Mouse (Mus musculus): Measurements from ENCODE around the gene Nup107. TPM values are rescaled to one million over a fixed set of nuclear protein-coding genes. Genes with fewer than 3 reads are reported as not detected.
"Not testable (repeated sequence)": the region's sequence is repeated elsewhere in the genome, so short reads cannot be mapped to it uniquely, and the experiment has no call there.

The Nup107 gene
- total RNA-seq, 2 experiments from 2014 or later: 5.5 to 5.6 TPM

DNA sequence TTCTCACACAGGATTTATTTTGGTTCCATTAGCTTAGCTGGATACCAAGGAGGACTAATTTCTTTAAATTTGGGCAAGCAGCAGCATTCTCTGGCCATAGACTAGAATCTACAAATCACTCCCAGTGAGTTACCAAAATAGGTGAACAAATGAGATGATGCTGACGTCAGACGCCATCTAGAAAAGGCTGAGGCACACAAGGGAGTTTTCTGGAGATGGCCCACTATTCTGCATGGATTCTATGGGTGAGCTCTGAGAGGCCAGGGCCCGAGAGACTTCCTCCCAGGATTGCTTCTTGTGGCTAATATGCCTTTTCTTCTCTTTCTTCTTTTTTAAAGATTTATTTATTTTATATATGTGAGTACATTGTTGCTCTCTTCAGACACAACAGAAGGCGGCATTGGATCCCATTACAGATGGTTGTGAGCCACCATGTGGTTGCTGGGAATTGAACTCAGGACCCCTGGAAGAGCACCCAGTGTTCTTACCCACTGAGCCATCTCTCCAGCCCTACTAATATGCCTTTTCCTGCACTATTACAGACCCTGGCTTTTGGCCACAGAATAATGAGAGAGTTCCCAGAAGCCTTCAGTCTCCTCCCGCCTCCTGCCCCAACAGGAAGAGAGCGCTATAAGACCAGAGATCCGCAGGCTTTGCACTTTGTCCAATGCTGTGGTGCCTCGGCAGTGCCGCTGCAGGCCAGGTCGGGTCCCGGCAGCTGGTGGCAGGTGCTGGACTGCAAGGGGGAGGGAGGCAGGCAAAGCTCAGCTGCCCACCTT lies 27.2 kb downstream of the Nup107 start:
- DNase-seq (ENCODE audit: low spot score): no peak

GRCm38 (mm10) chr10:117764598-117764997 lies 27.9 kb downstream of the Nup107 start:
- no peak for DNase-seq (ENCODE audit: low spot score)

DNA sequence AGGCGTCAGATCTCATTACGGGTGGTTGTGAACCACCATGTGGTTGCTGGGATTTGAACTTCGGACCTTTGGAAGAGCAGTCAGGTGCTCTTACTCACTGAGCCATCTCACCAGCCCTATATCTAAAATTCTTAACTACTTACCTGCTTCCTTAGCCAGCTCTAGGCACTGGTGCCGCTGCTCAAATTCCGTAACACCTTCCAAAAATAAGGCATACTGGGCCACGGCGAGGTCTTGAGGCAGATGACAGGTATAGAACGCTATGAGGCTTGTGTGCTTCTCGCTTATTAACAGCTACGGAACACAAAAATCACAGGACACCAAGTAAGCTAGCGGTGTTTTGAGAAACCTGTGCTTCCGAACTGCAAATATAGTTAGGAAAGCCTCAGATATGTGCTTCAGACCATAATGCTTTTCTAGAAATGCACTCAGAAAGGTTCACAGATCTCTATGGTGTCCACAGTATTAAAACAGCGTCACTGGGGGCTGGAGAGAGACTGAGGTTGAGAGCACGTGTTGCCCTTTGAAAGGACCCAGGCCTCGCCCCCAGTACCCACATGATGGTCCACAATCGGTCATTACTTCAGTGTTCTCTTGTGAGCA lies 28.8 kb downstream of the Nup107 start:
- no peak for DNase-seq (ENCODE audit: low spot score)

DNA sequence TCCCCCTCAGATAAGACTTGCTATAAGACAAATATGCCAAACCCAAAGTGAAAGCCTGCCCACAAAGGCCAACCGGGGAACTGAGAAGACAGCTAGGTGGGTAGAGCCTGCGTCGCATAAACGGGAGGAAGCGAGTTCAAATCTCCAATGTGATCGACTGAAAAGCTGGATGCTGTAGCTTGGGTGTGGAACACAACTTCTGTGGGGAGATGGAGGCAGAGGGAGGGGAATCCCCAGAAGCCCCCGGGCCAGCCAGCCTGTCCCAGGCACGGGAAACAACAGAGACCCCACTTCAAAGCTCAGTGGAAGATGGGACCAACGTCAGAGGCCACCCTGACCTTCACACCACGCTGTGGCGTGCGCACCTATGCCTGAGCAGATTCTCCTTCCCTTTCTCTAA lies 29.5 kb downstream of the Nup107 start:
- DNase-seq (ENCODE audit: low spot score): no peak

- no peak for DNase-seq (ENCODE audit: low spot score)
These were observed 30.1 kb downstream of the Nup107 start for GRCm38 (mm10) chr10:117762281-117762830.

GRCm38 (mm10) chr10:117761551-117761950 lies 31.0 kb downstream of the Nup107 start:
- DNase-seq (ENCODE audit: low spot score): no peak

- no peak for DNase-seq (ENCODE audit: low spot score)
These were observed 31.6 kb downstream of the Nup107 start for GRCm38 (mm10) chr10:117760831-117761335.

GRCm38 (mm10) chr10:117759844-117760630 lies 32.5 kb downstream of the Nup107 start:
- DNase-seq (ENCODE audit: low spot score): no peak

GRCm38 (mm10) chr10:117758749-117759727 lies 33.5 kb downstream of the Nup107 start:
- DNase-seq (ENCODE audit: low spot score): no peak

DNA sequence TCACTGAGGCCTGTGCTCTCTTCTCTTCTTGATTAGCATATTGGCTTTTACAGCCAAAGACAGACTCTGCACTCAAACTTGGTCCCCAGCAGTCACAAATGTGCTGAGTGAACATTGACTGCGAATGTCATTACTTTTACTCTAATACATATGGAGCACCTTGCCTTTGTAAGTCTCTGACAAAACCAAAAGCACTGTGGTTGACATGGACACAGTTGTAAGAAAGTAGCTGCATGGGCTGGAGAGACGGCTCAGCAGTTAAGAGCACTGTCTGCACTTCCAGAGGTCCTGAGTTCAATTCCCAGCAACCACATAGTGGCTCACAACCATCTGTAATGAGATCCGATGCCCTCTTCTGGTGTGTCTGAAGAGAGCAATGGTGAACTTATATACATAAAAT lies 34.2 kb downstream of the Nup107 start:
- not testable (repeated sequence) for DNase-seq (ENCODE audit: low spot score)

DNA sequence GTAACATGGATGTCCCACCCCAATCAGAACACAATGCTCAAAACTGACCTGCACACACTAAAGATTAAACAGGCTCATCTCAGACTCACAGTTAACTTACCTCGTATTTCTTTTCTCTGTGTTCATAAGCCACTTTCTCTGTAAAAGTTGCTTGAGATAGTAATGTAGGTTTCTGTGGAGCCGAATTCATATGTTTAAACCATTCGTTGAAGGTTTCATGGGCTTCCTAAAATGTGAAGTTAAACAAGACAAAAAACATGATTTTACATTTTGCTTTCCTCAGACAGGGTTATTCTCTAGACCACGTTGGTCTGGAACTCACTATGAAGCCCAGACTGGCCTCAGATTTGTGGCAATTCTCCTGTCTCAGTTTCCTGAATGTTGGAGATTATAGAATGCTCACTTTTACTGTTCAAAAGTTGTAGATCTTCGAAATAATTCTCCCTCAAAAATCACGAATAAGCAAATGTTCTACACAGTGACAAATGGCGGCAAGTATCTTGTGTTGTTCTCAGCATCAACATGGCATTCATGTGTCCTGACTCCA lies 34.6 kb downstream of the Nup107 start:
- DNase-seq (ENCODE audit: low spot score): no peak

DNA sequence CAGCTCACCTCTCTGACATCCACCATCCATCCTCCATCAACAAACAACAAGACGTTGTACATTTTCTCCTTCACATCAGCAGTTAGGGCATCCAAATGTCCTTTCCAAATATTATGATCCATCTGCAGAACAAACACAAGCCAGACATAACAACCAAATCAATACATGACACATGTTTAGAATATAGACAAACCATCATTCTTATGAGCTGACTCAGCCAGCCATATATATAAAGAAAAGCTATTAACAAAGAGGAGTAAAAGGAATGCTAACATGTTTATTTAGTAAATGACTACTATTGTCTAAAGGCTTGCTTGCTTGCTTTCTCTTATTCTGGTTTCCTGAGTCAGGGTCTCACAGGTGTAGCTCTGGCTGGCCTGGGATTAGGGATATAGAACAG lies 35.2 kb downstream of the Nup107 start:
- no peak for DNase-seq (ENCODE audit: low spot score)

GRCm38 (mm10) chr10:117756784-117757183 lies 35.7 kb downstream of the Nup107 start:
- no peak for DNase-seq (ENCODE audit: low spot score)

GRCm38 (mm10) chr10:117755799-117756467 lies 36.6 kb downstream of the Nup107 start:
- no peak for DNase-seq (ENCODE audit: low spot score)

- DNase-seq (ENCODE audit: low spot score): no peak
These were observed 37.3 kb downstream of the Nup107 start for GRCm38 (mm10) chr10:117755086-117755798.

- DNase-seq (ENCODE audit: low spot score): no peak
These were observed 37.9 kb downstream of the Nup107 start for GRCm38 (mm10) chr10:117754609-117754940.

DNA sequence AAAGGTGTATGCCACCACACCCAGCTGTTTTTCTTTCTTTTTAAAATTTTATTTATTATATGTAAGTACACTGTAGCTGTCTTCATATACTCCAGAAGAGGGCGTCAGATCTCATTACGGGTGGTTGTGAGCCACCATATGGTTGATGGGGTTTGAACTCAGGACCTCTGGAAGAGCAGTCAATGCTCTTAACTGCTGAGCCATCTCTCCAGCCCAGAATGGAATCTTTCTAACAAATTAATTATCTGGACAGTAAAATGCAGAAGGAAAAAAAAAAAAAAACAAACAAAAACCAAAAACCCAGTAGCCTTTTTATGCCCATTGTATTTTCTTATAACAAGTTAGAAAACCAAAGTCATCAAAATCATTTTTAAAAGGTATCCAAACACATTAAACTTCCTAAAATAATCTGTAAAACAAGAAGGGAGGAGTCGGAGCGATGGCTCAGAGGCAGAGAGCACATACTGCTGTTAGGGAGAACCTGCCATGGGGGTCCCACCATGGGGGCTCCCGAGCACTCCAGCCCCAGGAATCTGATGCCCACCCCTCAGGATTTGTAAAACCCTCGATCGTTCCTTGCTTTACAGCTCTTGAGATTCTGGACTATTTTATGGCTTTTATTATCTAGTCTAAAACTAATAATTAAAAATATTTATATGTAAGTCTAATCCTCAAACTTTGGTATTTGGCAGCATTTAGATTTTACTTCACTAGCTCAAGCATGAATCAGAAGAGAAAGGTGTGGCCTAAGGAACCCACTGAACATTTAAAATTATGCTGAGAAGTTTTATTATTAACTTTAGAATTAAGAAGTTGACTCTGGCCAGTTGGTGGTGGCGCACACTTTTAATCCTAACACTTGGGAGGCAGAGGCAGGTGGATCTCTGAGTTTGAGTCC lies 38.5 kb downstream of the Nup107 start:
- no peak for DNase-seq (ENCODE audit: low spot score)
